Mouse (Mus musculus) lung, postnatal 14 days (tissue): ENCODE results near the gene Gfm2.

Source experiments
- DNase-seq: peaks from one replicate; pipeline ENCODE4 v3.0.0; 2021

The Gfm2 gene

DNA sequence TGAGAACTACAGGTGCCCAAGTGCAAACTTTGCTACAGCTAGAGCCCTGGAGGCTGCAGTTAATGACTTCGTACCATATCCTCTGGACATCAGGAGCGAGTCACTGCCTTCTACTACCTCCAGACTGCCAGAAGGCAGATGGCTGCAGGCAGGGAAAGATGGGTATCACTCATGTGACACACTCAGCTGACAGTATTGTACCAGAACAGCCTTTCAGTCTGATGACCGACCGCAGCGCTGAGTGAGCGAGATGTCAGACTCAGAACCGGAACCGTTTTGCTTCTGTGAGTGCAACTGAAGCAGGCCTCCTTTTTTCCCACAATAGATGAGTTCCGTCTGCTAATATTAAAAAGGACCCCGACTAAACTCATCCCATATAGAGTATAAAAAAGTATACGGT is 54.9 kb downstream of the Gfm2 start:
- no peak for DNase-seq

DNA sequence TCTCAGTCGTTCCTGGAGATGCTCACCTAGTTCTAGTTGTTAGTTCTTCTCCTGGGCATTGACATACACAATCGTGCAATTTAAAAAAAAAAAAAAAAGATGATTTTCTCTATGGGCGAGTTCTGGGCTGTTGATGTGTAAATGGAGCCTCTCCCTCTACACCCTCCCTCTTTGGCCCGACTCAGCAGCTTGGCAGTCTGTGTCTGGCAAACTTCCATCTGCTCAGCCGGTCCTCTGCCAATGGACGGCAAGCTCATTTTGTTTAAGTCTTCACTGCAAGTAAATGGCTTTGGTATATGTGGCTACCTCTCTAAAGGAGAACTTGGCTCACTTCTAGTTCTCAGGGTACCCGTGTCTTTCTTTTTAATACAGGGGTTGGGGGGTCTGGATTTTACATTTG is 55.7 kb downstream of the Gfm2 start:
- DNase-seq = peak; percentile 70

DNA sequence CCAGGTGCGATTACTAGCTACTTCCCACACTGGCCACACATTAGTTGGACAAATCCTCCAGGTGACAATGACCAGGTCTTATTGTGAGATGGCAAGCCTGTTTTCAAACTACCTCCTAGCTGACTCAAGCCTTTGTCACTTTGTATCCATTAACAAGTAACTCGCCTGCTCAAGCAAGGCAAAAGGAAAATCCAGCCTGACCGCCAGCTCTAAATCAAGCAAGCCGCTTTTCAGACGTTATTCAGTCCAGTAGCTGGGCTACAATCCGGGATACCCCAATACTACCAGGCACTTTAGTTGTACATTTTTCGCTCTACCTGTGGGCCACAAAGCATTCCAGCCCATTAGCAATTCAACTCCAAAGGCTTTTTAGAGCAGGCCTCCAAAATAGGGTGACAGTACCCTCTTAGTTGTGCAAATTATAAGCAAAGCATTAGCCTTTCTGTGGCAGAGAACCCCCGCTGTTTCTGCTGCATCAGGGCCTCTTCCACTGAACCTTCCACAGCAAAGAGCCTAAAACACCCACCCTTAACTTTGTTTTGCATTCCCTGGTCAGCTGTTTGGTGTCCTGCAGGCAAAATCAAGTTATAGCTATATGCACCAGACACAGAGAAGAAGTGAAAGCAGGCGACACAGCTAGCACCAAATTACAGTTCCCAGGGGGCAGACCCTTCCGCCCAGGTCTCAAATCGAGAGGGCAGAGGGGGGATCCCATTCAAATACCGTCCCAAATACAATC is 58.6 kb downstream of the Gfm2 start:
- DNase-seq = no peak

DNA sequence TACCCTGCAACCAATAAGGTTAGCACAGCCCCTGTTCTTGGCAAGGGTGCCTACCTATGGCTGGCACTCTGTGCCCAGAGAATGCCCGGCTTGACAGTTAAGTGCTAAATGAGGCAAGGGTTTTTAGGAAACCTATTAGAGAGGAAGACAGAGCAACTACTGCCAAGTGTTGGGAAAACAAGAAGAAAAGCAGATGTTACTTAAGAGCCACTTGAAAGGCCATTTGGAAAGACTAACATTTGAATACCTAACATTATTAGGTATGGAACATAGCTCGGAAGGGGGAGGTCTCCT is 59.1 kb downstream of the Gfm2 start:
- DNase-seq = no peak

DNA sequence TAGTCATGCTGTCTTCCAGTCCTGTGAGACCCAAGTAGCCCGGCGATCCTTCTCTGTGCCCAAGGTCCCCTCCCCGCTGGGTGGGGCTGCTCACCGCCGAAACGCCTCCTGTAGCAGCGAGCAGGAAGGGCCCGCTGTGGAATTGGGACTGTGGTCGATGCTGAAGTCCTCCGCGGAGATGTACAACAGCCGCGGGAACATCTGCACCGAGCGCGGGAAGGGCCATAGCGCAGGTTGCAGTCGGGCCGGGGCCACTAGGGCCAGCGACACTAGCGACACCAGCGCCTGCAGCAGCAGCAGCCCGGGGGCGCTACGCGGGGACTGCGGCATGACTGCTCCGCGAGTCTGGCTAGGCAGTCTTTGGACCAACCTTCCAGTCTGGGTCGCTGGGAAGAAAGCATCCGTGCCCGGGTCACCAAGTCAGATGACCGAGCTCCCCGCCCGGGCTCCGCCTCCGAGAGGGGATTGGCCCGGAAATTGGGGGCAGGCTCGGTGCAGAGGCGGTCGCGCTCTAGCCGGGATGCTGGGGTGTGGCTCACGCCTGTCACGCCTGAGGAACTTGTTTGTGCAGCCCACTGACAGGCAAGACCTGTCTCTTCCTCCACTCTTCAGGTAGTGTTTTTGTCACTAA is 60.3 kb downstream of the Gfm2 start, which contains the start of gene Hexb:
TSS of gene Hexb (minus strand) at position 426 of the 631 bp plus-strand sequence.
- DNase-seq = peak; percentile 92

DNA sequence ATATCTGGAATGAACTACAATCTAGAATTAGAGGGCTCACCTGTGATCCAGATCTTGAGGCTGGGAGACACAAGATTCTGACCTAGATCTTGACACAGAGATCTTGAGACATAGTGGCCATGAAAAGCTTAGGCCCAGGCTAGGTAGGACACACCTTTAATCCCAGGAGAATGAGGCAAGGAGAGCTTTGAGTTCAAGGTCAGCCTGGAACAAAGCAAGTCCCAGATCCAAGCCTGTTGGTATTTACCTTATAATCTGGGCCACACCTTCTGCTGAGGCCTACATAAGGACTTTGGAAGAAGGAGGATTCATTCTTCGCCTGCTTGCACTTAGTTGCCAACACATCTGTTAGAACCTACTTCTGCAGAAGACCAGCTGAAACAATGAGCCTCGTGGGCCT is 61.4 kb downstream of the Gfm2 start:
- DNase-seq = no peak

DNA sequence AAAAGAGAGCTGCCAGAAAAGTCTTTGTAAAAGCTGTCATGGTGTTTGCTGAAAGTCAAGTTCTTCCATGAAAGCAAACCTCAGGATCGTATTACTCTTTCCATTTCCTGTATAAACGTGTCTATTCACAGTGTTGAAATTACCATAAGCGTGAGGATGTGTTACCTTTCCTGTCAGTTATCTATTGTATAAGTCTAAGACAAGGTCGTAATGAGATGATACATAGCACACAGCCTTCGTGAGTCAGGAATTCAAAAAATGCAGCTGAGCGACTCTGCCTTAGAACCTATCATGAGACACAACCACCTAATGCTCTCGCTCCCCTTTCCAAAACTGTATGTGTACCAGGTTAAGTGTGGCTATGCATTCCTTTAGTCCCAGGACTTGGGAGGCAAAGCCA is 63.3 kb downstream of the Gfm2 start:
- DNase-seq = no peak

DNA sequence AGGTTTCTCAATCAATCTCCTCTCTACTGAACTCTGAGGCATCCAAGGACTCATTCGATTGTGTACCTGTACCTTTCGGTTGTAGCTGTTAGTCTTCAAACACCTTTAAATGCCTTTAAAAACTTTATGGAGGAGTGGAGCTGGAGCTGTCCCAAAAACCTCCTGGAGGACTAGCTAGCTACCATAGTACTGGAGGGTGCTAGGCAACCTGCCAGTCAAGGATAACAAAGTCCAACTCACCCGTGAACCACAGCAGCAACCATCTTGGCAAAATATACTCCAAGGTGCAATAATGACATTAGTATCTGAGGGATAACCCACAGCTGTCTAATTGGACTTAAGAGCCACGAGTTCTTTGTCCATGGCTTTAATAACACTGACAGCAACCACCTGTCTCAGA is 64.2 kb downstream of the Gfm2 start:
- DNase-seq = no peak

DNA sequence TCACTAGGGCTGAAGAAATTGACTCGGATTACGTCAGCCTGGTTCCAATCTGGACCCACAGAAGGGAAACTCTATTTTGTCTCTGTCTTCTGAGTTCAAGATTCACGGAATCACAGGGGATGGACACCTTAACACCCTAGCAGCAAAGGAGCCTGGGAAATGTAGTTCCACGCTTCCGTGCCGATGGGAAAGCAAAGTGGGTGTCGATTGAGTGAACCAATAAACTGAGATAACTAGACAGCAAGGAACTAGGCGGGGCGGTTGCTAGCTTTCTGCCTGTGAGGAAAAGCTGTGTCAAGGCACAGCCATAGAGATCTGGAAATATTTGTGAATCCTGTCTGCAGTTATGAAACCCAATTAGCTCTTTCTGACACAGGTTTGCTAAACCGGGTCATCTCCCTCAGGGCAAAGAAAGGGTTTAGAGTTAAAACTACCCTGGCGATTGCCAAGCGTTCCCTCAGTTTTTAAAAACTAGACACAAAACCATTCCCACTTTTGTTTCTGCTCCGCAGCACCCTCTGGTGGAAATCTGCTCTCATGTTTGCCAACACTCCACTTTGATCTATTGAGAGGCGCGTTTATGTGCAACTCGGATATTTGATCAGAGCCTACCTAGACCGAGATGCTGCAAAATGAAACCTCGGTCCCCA is 67.4 kb downstream of the Gfm2 start:
- DNase-seq = peak; percentile 88

DNA sequence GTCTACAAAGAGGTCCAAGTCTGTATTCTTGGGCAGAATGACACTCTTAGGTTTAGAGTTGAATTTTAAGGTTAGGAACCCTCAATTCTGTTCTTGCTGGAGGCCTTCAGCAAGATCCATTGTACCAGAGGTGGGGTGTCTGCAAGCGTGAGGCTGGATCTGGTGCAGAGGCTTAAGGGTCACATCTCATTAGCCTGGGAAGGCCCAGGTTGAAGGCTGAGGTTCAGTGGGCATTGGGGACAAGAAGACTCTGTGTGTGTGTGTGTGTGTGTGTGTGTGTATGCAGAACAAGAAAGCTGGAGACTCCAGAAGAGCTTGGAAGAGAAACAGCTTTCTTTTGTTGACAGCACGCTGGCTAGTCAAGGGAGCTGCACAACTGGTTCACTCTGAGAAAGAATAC is 68.3 kb downstream of the Gfm2 start:
- no peak for DNase-seq

DNA sequence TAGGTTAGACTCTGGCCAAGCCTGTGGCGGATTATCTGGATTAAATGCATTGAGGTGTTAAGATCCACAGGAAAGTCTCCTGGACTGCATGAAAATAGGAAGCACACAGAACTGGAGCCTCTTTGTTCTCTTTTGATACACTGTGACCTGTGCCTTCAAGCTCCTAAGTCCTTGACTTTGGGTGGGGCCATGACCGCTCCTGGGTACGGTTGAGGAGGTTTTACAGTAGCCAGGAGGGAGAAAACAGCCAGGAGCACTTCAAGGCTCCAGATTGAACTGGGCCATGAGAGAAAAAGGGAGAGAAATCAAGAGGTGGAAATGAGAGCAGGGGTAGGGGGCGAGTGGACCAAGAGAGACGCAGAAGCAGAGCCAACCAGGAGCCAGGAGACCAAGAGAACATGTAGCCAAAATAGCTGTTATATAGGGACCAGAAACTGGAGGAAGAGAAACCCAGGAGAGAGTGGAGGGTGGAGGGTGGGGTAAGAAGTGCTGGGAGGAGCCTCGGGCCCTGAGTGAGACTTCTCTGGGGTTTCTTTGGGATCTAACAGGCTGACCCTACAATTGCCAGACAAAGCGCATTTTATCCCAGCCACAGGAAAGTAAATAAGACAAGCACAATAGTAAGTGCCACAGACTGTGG is 69.9 kb downstream of the Gfm2 start:
- no peak for DNase-seq

DNA sequence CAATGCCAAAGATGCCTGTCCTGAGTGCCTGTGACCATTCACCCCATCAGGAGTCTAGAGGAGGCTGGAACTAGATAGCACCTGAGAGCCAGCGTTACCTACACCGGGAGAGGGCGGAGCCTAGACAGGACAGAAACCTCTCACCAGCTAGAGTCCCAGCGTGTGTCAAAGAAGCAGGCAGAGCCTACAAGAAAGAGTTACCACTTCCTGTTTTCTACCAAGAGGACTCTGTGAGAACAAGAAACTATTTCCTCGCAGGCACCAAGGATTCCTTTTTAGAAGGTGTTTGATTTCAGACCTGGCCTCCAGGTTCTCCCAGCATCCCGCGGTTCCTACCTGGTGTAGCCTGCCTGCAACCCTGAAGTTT is 70.4 kb downstream of the Gfm2 start:
- peak; percentile 19 for DNase-seq

DNA sequence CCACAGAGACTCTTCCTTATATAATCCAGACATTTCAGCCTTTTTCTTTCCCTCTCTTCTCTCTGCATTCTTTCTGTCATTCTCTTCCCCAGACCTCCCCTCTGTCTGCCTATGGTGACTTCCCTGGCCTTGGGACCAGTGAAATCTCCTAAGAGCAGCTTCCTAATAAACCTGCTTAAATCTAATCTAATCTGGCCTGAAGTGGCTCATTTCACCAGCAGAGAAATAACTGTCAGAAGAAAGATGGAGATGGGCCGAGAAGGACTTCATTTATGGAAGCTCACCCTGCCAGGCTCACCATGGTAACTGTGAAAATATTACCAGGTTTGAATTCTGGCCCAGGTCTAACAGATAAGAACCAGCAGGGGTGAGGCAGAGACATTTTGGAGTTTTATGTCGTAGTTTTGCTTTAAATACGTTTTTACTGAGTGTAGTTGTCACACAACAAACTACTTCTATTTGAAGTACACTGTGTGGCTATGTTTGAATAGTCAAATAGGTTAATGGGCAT is 70.8 kb downstream of the Gfm2 start:
- no peak for DNase-seq

DNA sequence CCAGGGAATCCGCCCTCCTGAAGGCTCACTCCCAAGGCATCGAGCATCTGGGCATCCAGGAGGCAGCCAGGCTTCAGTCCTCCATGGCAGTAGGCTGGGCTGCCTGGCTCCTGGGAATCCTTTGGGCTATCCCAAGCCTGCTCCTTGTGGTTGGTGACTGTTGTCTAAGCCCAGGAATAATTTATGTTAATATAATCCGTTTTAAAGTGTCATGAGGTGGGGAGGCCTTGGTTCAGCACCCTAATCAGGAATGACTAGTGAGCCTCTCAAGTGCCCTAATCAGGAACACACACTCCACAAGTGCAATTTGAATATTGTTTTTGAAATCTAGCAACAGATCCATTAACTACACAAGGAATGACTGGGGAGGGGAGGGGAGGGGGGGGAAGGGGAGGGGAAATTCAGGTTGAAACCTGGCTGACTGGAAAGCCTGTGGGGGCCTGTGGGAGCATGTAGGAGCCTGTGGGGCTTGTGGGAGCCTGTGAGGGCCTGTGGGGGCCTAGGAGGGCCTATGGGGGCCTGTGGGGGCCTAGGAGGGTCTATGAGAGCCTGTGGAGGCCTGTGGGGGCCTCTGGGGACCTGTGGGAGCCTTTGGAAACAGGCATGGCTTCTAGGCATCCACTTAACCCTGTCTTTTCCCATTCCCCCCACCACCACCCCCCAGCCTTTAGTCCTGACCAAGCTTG is 77.0 kb downstream of the Gfm2 start:
- DNase-seq = no peak

DNA sequence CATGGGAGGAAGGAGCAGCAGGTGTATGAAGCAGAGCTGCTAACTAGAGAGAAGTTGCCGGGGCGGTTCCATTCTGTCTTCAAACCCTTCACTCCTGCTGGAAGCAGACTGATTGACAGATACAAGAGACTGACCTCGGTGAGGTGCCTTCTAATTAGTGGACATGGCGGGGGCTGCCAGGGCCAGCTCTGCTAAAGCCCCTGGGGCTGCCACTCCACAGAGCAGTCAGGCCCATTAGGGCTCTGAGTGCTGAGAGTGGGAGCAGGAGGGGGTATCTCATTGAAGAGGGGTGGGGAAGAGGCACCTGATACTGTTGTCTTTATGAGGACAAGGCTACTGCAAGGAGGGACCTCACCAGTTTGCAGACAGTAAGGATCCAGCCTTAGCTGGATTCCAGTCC is 77.8 kb downstream of the Gfm2 start:
- DNase-seq = no peak

DNA sequence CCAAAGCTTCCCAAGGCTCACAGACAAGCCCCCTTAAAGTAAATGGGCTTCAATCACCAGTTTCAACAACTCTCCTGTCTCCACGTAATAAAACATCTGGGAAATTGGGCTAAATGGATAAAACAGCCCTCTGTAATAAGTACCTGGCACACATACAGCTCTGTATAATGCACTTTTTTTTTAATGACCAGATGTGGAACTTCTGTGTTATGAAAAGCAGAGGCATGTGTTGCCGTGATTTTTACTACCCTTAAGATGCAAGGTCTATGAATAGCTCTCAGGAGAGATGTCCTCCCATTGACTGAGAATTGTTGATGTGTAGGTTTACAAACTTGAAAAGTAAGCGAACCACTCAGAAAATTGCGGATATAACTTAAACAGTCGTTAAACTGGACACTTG is 78.5 kb downstream of the Gfm2 start:
- DNase-seq = no peak

DNA sequence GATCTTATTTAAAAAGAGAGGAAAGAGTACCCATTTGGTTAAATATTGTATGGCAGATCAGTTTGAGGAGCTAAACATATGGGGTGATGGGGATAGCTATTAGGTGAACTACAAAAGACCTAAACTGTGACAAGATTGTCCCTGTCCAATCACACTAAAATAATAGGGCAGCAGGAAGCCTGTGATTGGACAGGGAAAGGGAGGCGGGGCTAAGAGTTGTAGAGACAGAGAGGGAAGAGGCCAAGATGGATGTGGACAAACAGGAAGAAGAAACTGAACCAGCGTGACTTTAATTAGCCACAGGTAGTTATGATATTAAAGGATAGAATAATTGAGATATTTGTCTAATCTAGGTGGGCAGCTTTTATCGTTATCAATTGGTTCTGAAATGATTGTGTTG is 82.3 kb downstream of the Gfm2 start:
- no peak for DNase-seq

DNA sequence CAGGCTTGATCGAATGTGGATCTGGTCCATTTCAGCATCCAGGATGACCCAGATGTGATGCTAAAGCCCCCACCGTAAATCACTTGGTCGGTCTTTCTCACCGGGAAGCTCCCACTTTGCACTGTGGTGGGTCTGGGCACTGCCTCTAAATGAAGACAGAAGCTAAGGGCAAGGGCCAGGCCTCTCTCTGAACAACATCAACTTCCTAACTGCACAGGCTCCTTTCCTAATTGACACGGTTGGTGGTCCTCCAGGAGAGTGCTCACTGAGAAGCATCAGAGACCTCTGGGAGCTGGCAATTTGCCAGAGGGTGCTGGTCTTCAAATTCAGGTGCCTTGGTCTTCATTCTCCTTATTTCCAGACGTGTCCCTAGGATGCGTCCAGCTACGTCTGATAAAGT is 86.1 kb downstream of the Gfm2 start:
- no peak for DNase-seq

DNA sequence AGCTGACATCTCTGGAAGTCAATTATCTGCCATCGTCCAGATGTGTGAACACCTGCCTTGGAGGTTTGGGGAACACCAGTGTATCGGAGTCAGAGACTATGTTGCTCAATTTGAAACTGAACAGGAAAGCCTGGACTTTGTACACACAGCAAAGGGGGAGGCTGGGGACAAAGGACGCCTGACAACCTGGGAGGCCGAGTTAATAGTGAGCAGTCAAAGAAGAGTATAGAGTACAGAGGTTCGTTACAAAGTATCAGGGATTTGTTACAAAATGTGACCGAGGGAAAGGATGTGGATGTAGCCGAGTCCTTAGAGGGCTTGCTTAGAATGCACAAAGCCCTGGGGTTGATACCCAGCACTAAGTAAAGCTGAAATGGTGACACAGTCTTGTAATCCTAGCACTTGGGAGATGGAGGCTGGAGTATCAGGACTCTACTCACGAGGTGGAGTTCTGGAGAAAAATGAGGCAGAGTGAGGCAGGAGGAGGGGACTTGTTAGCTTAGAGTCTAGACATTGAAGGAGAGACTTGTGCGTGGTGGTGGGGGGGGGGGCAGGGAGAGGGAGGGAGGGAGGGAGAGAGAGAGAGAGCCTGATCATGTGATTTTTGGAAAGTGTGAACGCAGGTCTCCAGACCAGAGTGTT is 86.7 kb downstream of the Gfm2 start:
- DNase-seq = no peak

DNA sequence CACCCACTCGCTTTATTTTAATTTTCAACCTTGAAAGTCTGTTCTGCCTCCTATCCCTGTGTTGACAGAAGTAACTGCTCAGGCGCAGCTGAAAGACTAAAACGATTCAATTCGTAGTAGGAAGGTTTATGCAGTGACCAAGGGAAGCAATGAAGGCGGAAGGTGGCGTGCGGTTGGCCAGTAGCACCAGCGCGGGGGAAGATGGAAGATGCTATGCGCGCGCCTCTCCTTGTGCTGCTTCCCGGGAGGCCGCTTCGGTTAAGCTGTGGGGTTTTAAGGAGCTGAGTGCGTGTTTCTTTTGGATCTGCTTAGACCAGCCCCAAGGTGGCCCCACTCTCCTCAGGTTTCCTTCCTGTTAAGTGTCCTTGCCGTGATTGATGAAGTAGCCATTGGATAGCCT is 87.4 kb downstream of the Gfm2 start:
- DNase-seq = no peak

DNA sequence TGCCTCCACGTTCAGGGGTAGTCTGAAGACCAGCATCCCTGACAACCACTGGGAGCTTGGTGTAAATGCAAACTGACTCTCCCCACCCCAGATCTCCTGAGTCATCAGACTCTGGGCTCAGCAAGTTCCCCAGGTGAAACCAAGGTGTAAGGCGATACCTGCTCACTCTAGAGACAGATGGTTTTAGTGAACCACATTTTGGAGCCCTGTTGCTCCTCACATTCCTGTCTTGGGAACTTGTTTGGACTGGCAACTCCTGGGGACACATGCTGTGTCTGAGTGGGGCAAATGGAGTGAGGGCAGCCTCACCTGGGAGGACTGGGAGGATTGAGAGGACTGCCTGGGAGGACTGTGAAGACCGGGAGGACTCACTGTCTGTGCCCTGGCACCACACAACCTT is 90.1 kb downstream of the Gfm2 start:
- no peak for DNase-seq

DNA sequence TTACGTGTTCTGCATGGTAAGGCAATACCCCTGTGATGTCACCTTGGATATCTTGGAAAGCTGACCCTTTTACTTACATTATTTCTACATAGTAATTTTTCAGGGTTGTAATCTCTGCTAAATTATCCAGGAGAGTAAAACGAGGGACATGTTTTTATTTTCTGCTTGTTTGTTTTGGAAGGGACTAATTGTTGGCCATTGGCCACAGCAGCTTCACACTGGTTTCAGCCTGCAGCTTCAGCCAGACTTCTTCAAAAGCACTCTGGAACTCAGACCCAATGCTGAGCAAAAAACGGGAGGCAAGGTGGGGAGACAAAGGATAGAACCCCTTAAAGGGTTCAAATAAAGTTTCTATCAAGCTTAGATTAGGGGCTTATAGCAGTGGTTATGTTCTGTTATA is 92.4 kb downstream of the Gfm2 start:
- no peak for DNase-seq
